Mouse (Mus musculus): ENCODE results near the gene Muc13. TPM values are rescaled to one million over a fixed set of nuclear protein-coding genes. Genes with fewer than 3 reads are reported as not detected.

Gene Muc13
- polyA plus RNA-seq, 1 experiment, result 0.19 TPM

DNA sequence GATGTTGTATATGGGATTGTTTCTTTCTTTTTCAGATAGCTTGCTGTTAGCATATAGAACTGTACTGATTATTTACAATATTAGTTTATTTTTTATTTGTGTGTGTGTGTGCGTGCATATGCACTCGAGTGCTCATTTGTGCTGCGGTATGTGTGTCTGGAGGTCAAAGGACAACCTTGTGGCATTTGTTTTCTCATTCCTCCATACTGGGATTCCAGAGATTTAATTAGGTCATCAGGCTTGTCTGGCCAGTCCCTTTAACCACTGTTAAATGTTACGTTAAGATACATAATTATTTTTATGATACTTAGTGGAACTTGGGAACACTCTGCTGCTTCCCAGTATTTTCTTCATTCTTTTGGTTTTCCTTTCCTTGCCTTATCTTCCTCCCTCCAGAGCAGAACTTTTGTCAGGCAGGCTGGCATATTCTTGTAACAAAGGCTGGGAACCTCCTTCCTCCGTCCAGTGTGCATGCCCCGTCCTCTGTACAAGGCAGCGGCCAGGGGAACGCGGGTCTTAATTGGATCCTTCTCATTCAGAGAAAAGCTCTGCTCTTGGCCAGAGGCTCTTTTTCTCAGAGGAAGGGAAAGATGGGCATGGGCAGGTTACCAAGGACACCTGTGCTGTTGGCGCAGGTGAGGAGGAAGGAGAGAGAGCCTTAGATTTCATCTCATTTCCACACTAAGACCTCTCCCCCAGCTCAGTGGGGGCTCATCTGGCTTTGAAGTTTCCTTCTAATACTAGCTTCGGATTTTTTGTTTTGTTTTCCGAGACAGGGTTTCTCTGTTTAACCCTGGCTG lies 48.4 kb downstream of the Muc13 start:
- DNase-seq (ENCODE audit: low read depth), result peak; percentile 43
- no peak for TF ChIP-seq CTCF (IDR thresholded peaks at IDR 0.05; ENCODE audit: borderline replicate concordance, extremely low read depth, insufficient read depth, insufficient read length)
- no peak for TF ChIP-seq POLR2A (IDR thresholded peaks at IDR 0.05; ENCODE audit: borderline replicate concordance, extremely low read depth, insufficient read depth, insufficient read length, poor library complexity, severe bottlenecking)

GRCm38 (mm10) chr16:33844150-33844611 lies 50.3 kb downstream of the Muc13 start:
- TF ChIP-seq CTCF (IDR thresholded peaks at IDR 0.05; ENCODE audit: borderline replicate concordance, extremely low read depth, insufficient read depth, insufficient read length) (no peak), POLR2A (IDR thresholded peaks at IDR 0.05; ENCODE audit: borderline replicate concordance, extremely low read depth, insufficient read depth, insufficient read length, poor library complexity, severe bottlenecking) (no peak)
- DNase-seq (ENCODE audit: low read depth), result no peak

GRCm38 (mm10) chr16:33844866-33845265 lies 51.0 kb downstream of the Muc13 start:
- no peak for TF ChIP-seq POLR2A (IDR thresholded peaks at IDR 0.05; ENCODE audit: borderline replicate concordance, extremely low read depth, insufficient read depth, insufficient read length, poor library complexity, severe bottlenecking)
- no peak for TF ChIP-seq CTCF (IDR thresholded peaks at IDR 0.05; ENCODE audit: borderline replicate concordance, extremely low read depth, insufficient read depth, insufficient read length)
- DNase-seq (ENCODE audit: low read depth), result no peak

DNA sequence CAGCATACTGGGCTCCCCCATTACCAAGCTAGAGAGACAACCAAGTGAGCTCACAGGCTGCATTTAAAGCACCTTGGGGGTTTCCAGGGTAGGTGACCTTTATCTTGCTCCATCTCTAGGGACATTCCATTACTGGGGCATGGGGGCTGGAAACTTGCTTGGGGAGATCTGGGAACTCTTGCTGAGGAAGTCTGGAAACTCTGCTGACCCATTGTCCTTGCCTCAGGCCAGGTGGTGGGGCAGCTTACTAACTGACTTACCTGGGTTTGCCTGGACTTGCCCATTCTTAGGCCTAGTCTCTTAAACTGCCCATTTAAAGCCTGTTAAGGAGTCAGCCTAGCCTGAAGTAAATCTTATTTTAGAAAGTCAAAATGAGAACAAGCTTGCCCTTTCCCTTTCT lies 59.4 kb downstream of the Muc13 start:
- DNase-seq (ENCODE audit: low read depth), result no peak
- TF ChIP-seq POLR2A (IDR thresholded peaks at IDR 0.05; ENCODE audit: borderline replicate concordance, extremely low read depth, insufficient read depth, insufficient read length, poor library complexity, severe bottlenecking) (no peak), CTCF (IDR thresholded peaks at IDR 0.05; ENCODE audit: borderline replicate concordance, extremely low read depth, insufficient read depth, insufficient read length) (no peak)

- no peak for TF ChIP-seq CTCF (IDR thresholded peaks at IDR 0.05; ENCODE audit: borderline replicate concordance, extremely low read depth, insufficient read depth, insufficient read length)
- no peak for TF ChIP-seq POLR2A (IDR thresholded peaks at IDR 0.05; ENCODE audit: borderline replicate concordance, extremely low read depth, insufficient read depth, insufficient read length, poor library complexity, severe bottlenecking)
- DNase-seq (ENCODE audit: low read depth), result no peak
These were observed 64.9 kb downstream of the Muc13 start for GRCm38 (mm10) chr16:33858766-33859165.

DNA sequence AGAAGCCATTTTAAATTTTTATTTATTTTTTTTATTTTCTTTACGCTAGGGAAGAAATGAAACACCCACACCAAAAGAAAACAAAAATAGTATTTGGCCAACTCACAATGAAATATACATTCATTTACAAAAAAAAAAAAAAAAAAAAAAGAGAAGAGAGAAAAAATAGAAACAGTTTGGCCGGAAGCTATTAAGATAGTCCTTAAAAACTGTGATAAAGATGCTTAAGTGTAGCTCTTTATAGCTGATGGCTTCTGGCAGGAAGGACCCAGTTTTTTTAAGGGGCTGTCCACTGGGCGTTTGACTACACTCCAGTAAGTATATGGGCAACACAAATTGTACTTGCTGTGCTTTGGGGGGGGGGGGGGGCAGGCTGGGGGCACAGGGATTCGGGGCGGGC lies 65.5 kb downstream of the Muc13 start:
- TF ChIP-seq CTCF (IDR thresholded peaks at IDR 0.05; ENCODE audit: borderline replicate concordance, extremely low read depth, insufficient read depth, insufficient read length) (no peak), POLR2A (IDR thresholded peaks at IDR 0.05; ENCODE audit: borderline replicate concordance, extremely low read depth, insufficient read depth, insufficient read length, poor library complexity, severe bottlenecking) (no peak)
- no peak for DNase-seq (ENCODE audit: low read depth)

GRCm38 (mm10) chr16:33859988-33860700 lies 66.3 kb downstream of the Muc13 start:
- TF ChIP-seq POLR2A (IDR thresholded peaks at IDR 0.05; ENCODE audit: borderline replicate concordance, extremely low read depth, insufficient read depth, insufficient read length, poor library complexity, severe bottlenecking) (no peak), CTCF (IDR thresholded peaks at IDR 0.05; ENCODE audit: borderline replicate concordance, extremely low read depth, insufficient read depth, insufficient read length) (peak; percentile 47)
- DNase-seq (ENCODE audit: low read depth), result peak; percentile 90

DNA sequence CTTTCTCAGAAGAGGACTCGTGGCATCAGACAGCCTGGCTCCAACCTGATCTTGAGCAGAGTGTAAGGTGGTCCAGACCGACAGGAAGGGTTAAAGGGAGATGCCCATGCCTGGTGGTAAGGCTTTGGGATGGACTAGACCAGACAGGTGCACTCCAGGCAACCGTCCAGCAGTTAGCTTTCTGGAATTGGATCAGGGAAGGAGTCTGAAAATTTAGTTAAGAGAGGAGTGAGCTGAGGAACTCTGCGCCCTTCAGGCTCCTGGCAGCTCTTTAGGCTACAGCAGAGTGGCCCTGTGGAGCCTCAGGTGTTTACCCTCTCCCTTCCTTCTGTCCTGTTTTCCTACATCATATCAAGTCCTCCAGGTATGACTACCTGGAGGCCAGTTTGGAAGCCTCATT lies 68.6 kb downstream of the Muc13 start:
- no peak for DNase-seq (ENCODE audit: low read depth)
- TF ChIP-seq POLR2A (IDR thresholded peaks at IDR 0.05; ENCODE audit: borderline replicate concordance, extremely low read depth, insufficient read depth, insufficient read length, poor library complexity, severe bottlenecking) (no peak), CTCF (IDR thresholded peaks at IDR 0.05; ENCODE audit: borderline replicate concordance, extremely low read depth, insufficient read depth, insufficient read length) (no peak)

- DNase-seq (ENCODE audit: low read depth), result no peak
- no peak for TF ChIP-seq POLR2A (IDR thresholded peaks at IDR 0.05; ENCODE audit: borderline replicate concordance, extremely low read depth, insufficient read depth, insufficient read length, poor library complexity, severe bottlenecking)
- TF ChIP-seq CTCF (IDR thresholded peaks at IDR 0.05; ENCODE audit: borderline replicate concordance, extremely low read depth, insufficient read depth, insufficient read length), result no peak
These were observed 69.4 kb downstream of the Muc13 start for GRCm38 (mm10) chr16:33863208-33863751.

Other genes with a start within 250 kb of the Muc13 start
- 17.4 and 23.4 TPM in 2 replicates for gene Heg1, start 109.7 kb upstream of the Muc13 start, polyA plus RNA-seq (2012; rRNA removed)
- gene Itgb5, start 35.6 kb downstream of the Muc13 start, polyA plus RNA-seq (2012; rRNA removed), result 22.4 and 36.7 TPM in 2 replicates
- gene Umps, start 173.0 kb downstream of the Muc13 start, polyA plus RNA-seq (2012; rRNA removed), result 17.6 and 18.8 TPM in 2 replicates